Mouse (Mus musculus): ENCODE measurements around the gene Xirp1.

- TF ChIP-seq CTCF (IDR thresholded peaks at IDR 0.05; ENCODE audit: low read depth, low read length) (no peak), POLR2A (IDR thresholded peaks at IDR 0.05; ENCODE audit: borderline replicate concordance, low read depth, low read length) (no peak)
Observed at GRCm38 (mm10) chr9:120000761-120001160, 22.6 kb downstream of the Xirp1 start.

Data from bone marrow macrophage, adult 2 months (primary cell).